Mouse (Mus musculus) CH12.LX (cell line): ENCODE measurements at regions not wholly inside any gene's neighbourhood (a gene's known extent, or its start where the extent isn't known, plus 50 kb on each side); places are given as distances from the start of the nearest gene placed in this dataset.

Experiments used
- DNase-seq: peaks from one replicate; pipeline ENCODE4 v3.0.0-alpha.2; 2013; ENCODE audit errors: extremely low read depth
- H3K27ac ChIP-seq: 2 replicates; pipeline ENCODE4 v1.5.1; 2012; ENCODE audit warnings: low read depth, mild to moderate bottlenecking, control low read depth, moderate library complexity; ENCODE audit not compliant: insufficient read depth
- H3K27me3 ChIP-seq: replicated peaks from 2 replicates; pipeline ENCODE3; 2012; ENCODE audit warnings: inconsistent platforms
- H3K36me3 ChIP-seq, 2 experiments: replicated peaks in 1 of 2; 2 replicates each; pipeline versions ENCODE3 to v1.6.1; 2012; ENCODE audit warnings: inconsistent platforms in 1 of 2, low read length in 1 of 2, mild to moderate bottlenecking in 1 of 2, mixed read lengths in 1 of 2, moderate library complexity in 1 of 2; ENCODE audit not compliant: control insufficient read depth in 1 of 2, insufficient read depth in 1 of 2
- H3K4me1 ChIP-seq, 2 experiments: 2 replicates each; pipeline ENCODE4 v1.6.1; 2012; ENCODE audit warnings: inconsistent platforms in 1 of 2, moderate library complexity in 1 of 2; ENCODE audit not compliant: insufficient read depth in 2 of 2, control insufficient read depth in 1 of 2
- H3K4me2 ChIP-seq: 2 replicates; pipeline ENCODE4 v1.6.1; 2012; ENCODE audit warnings: low read depth, mild to moderate bottlenecking, control low read depth; ENCODE audit not compliant: poor library complexity, insufficient read depth, severe bottlenecking
- H3K4me3 ChIP-seq, 3 experiments: fragments of 150-350 bp in 1 of 3; sonication (generic) in 1 of 3; replicated peaks in 1 of 3; 2 replicates each; pipeline versions ENCODE3 to v1.5.1; 2011 to 2012; ENCODE audit warnings: low read depth in 2 of 3, low read length in 2 of 3, mild to moderate bottlenecking in 2 of 3, moderate library complexity in 2 of 3, control low read depth in 1 of 3, improper control_type of control experiment in 1 of 3, inconsistent platforms in 1 of 3, mixed read lengths in 1 of 3; ENCODE audit not compliant: poor library complexity in 1 of 3
- H3K79me2 ChIP-seq: replicated peaks from 2 replicates; pipeline ENCODE4 v1.6.1; 2012; ENCODE audit warnings: mild to moderate bottlenecking, moderate library complexity; ENCODE audit not compliant: control insufficient read depth, poor library complexity, insufficient read depth, severe bottlenecking; ENCODE audit errors: extremely low read depth
- H3K9ac ChIP-seq: 2 replicates; pipeline ENCODE4 v1.6.1; 2012; ENCODE audit warnings: low read depth, mild to moderate bottlenecking, control low read depth, moderate library complexity; ENCODE audit not compliant: insufficient read depth
- H3K9me3 ChIP-seq: replicated peaks from 2 replicates; pipeline ENCODE3; 2012; ENCODE audit warnings: low read length, inconsistent platforms, mixed read lengths
- BHLHE40 ChIP-seq: IDR thresholded peaks from 2 replicates; pipeline ENCODE4 v1.6.1; 2011; ENCODE audit warnings: mild to moderate bottlenecking, low read depth, low read length, improper control_type of control experiment
- EP300 ChIP-seq: IDR thresholded peaks from 2 replicates; pipeline ENCODE4 v1.6.1; 2011; ENCODE audit warnings: low read length, improper control_type of control experiment
- ETS1 ChIP-seq: conservative IDR thresholded peaks from 2 replicates; pipeline ENCODE4 v1.6.1; 2012; ENCODE audit warnings: low read depth, mild to moderate bottlenecking, inconsistent platforms, low read length, improper control_type of control experiment, moderate library complexity
- JUN ChIP-seq: IDR thresholded peaks from 2 replicates; pipeline ENCODE4 v1.6.1; 2011; ENCODE audit warnings: low read depth, mild to moderate bottlenecking, low read length, improper control_type of control experiment, moderate library complexity; ENCODE audit not compliant: insufficient read depth
- MAFK ChIP-seq: IDR thresholded peaks from 2 replicates; pipeline ENCODE4 v1.6.1; 2011; ENCODE audit warnings: low read length, improper control_type of control experiment; ENCODE audit not compliant: insufficient replicate concordance
- MAX ChIP-seq: IDR thresholded peaks from 2 replicates; pipeline ENCODE4 v1.6.1; 2011; ENCODE audit warnings: low read length, improper control_type of control experiment
- MAZ ChIP-seq: IDR thresholded peaks from 2 replicates; pipeline ENCODE4 v1.6.1; 2012; ENCODE audit warnings: low read depth, mild to moderate bottlenecking, inconsistent platforms, low read length, improper control_type of control experiment, moderate library complexity
- MXI1 ChIP-seq: IDR thresholded peaks from 2 replicates; pipeline ENCODE4 v1.6.1; 2011; ENCODE audit warnings: mild to moderate bottlenecking, low read depth, low read length, improper control_type of control experiment
- MYC ChIP-seq: IDR thresholded peaks from 2 replicates; pipeline ENCODE4 v1.6.1; 2011; ENCODE audit warnings: low read depth, mild to moderate bottlenecking, improper control_type of control experiment, low read length
- NELFE ChIP-seq: IDR thresholded peaks from 2 replicates; pipeline ENCODE4 v1.6.1; 2011; ENCODE audit warnings: low read depth, low read length, improper control_type of control experiment
- NRF1 ChIP-seq: IDR thresholded peaks from 2 replicates; pipeline ENCODE4 v1.6.1; 2014; ENCODE audit warnings: low read depth, mild to moderate bottlenecking, inconsistent platforms, low read length, improper control_type of control experiment, moderate library complexity
- PAX5 ChIP-seq: IDR thresholded peaks from 2 replicates; pipeline ENCODE4 v1.6.1; 2012; ENCODE audit warnings: low read length, inconsistent platforms, mixed read lengths
- RAD21 ChIP-seq: IDR thresholded peaks from 2 replicates; pipeline ENCODE4 v1.6.1; 2011; ENCODE audit warnings: low read depth, mild to moderate bottlenecking, low read length, improper control_type of control experiment, moderate library complexity
- RCOR1 ChIP-seq: conservative IDR thresholded peaks from 2 replicates; pipeline ENCODE4 v1.6.1; 2012; ENCODE audit warnings: low read depth, mild to moderate bottlenecking, inconsistent platforms, low read length, improper control_type of control experiment
- SIN3A ChIP-seq: IDR thresholded peaks from 2 replicates; pipeline ENCODE4 v1.6.1; 2012; ENCODE audit warnings: low read length, improper control_type of control experiment, inconsistent platforms
- SMC3 ChIP-seq: IDR thresholded peaks from 2 replicates; pipeline ENCODE4 v1.6.1; 2011; ENCODE audit warnings: low read depth, low read length, improper control_type of control experiment
- UBTF ChIP-seq: IDR thresholded peaks from 2 replicates; pipeline ENCODE4 v1.6.1; 2012; ENCODE audit warnings: low read depth, mild to moderate bottlenecking, inconsistent platforms, low read length, improper control_type of control experiment, moderate library complexity
- USF2 ChIP-seq: conservative IDR thresholded peaks from 2 replicates; pipeline ENCODE4 v1.6.1; 2011; ENCODE audit warnings: low read depth, low read length, improper control_type of control experiment
- ZKSCAN1 ChIP-seq: IDR thresholded peaks from 2 replicates; pipeline ENCODE4 v1.6.1; 2012; ENCODE audit warnings: low read depth, inconsistent platforms, low read length, improper control_type of control experiment, borderline replicate concordance
- dilution Hi-C: fragments of 300-500 bp; cut with MboI; formaldehyde crosslinking; loops from 2 replicates; pipeline ENCODE4 v1.14.3; 2020; ENCODE audit warnings: low sequenced_read_pairs; ENCODE audit not compliant: extremely low pct_unique_long_range_greater_than_20kb, extremely low pct_ligation_motif_present
- in situ Hi-C: fragments of 300-500 bp; cut with MboI; formaldehyde crosslinking; loops from 3 replicates; pipeline ENCODE4 v1.14.3; 2019; ENCODE audit warnings: low sequenced_read_pairs, low pct_ligation_motif_present, low pct_unique_long_range_greater_than_20kb, mixed read lengths

GRCm38 (mm10) chr2:166266915-166267314, 111.5 kb upstream of the Sulf2 start:
- Histone ChIP-seq H3K79me2 (no peaks in the 10 kb centered on the region), H3K9me3 (no peaks in the 10 kb centered on the region)

GRCm38 (mm10) chr2:166266507-166266906, 111.0 kb upstream of the Sulf2 start:
- dilution Hi-C loops, result no loop called here
- in situ Hi-C loops, result no loop called here
- H3K27ac ChIP-seq, result no peak overlapping the region
- no peak overlapping the region for H3K4me2 ChIP-seq
- no peak for TF ChIP-seq NELFE
- TF ChIP-seq EP300, result no peak
- no peak for TF ChIP-seq SIN3A
- TF ChIP-seq ETS1, result no peak
- no peak for TF ChIP-seq JUN
- TF ChIP-seq BHLHE40, result no peak
- no peak for TF ChIP-seq UBTF
- no peak for TF ChIP-seq MXI1
- TF ChIP-seq MAZ, result no peak
- no peak for TF ChIP-seq PAX5
- no peak for TF ChIP-seq MAFK
- TF ChIP-seq USF2, result no peak
- TF ChIP-seq ZKSCAN1, result no peak
- no peak for TF ChIP-seq RCOR1
- TF ChIP-seq RAD21, result no peak
- TF ChIP-seq SMC3, result no peak
- H3K79me2 ChIP-seq, result no peaks in the 10 kb centered on the region
- H3K4me3 ChIP-seq, result no peak overlapping the region
- H3K9ac ChIP-seq, result no peak overlapping the region
- peaks cover 34% of the 10 kb centered on the region for H3K27me3 ChIP-seq
- peaks cover 0 to 6% of the 10 kb centered on the region in 2 experiments; a peak in 3 of 4 replicates for H3K4me1 ChIP-seq
- H3K9me3 ChIP-seq, result no peaks in the 10 kb centered on the region
- no peaks in the 10 kb centered on the region for H3K36me3 ChIP-seq
- no peak for DNase-seq

More at GRCm38 (mm10) chr2:166266915-166267314, 111.5 kb upstream of the Sulf2 start:
- peaks cover 0 to 2% of the 10 kb centered on the region in 2 experiments; a peak in 3 of 4 replicates for H3K4me1 ChIP-seq
- no peak overlapping the region for H3K4me2 ChIP-seq
- dilution Hi-C loops, result no loop called here
- TF ChIP-seq ZKSCAN1, result no peak
- TF ChIP-seq MAX, result no peak
- TF ChIP-seq MYC, result no peak
- TF ChIP-seq NRF1, result no peak
- H3K27me3 ChIP-seq, result peaks cover 35% of the 10 kb centered on the region
- no peak overlapping the region for H3K4me3 ChIP-seq
- H3K9ac ChIP-seq, result no peak overlapping the region
- no peak overlapping the region for H3K27ac ChIP-seq
- no peaks in the 10 kb centered on the region for H3K36me3 ChIP-seq
- DNase-seq, result no peak
- in situ Hi-C loops, result no loop called here
